ENCODE assay signal across 8 mouse cellular contexts in the genomic region with DNA sequence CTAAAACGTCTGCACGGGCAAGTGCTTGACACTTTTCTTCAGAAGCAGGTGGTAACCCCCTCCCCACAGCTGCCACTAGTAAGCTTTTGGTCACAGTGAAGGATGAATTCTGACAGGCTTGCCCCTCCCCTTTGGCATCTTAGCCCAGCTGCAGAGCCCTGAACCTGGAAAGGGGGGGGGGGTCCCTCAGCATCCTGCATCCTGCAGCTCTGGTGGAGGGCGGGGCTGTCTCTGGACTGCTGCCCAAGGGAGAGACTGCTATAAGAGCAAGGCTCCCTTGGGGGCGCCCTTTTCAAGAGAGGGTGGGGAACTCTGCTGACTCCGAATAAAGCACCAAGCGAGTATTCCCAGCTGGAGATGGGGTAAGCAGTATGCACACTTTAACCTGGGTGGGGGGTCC.
DNase-seq lines count a peak whose midpoint lies in the region; ATAC-seq and TF ChIP-seq lines count a peak whose summit lies in the region.

No protein-coding gene starts in this region.

- WGBS in limb, embryonic 13.5 days: 16% methylated on average over 6 of the region's 6 CpGs
- WGBS in stomach, postnatal 0 days: 14% methylated on average over 5 of the region's 6 CpGs
- WGBS in liver, embryonic 11.5 days: 26% methylated on average over 5 of the region's 6 CpGs

- no peaks in the 10 kb centered on the region for H3K4me1 ChIP-seq in limb, embryonic 13.5 days
- no peaks in the 10 kb centered on the region for H3K4me1 ChIP-seq in stomach, postnatal 0 days (replicated peaks; ENCODE audit: control insufficient read depth, insufficient read depth)
- no peaks in the 10 kb centered on the region for H3K4me1 ChIP-seq in liver, embryonic 11.5 days (replicated peaks; ENCODE audit: control insufficient read depth, insufficient read depth, low read length)

- no peaks in the 10 kb centered on the region for H3K36me3 ChIP-seq in limb, embryonic 13.5 days
- no peaks in the 10 kb centered on the region for H3K36me3 ChIP-seq in stomach, postnatal 0 days (ENCODE audit: control insufficient read depth, insufficient read depth, low read length)
- no peaks in the 10 kb centered on the region for H3K36me3 ChIP-seq in liver, embryonic 11.5 days (ENCODE audit: control insufficient read depth, insufficient read depth, low read length)

- ATAC-seq in limb, embryonic 13.5 days (ENCODE audit: low FRiP score, low read depth): 0 out of 2 replicates have a peak, but pooled peaks have one; percentile 5
- no peak for ATAC-seq in stomach, postnatal 0 days (ENCODE audit: low FRiP score, low TSS enrichment)
- no peak for ATAC-seq in liver, embryonic 11.5 days (replicated peaks; ENCODE audit: low FRiP score)

- no peak overlapping the region for H3K4me2 ChIP-seq in limb, embryonic 13.5 days (replicated peaks)
- no peak overlapping the region for H3K4me2 ChIP-seq in stomach, postnatal 0 days (replicated peaks; ENCODE audit: low read depth)
- no peak overlapping the region for H3K4me2 ChIP-seq in liver, embryonic 11.5 days

- TF ChIP-seq EP300 in stomach, postnatal 0 days (optimal IDR thresholded peaks at IDR 0.05): no peak

- H3K4me3 ChIP-seq in limb, embryonic 13.5 days: no peak overlapping the region
- no peak overlapping the region for H3K4me3 ChIP-seq in stomach, postnatal 0 days (ENCODE audit: low read depth, low read length)
- no peak overlapping the region for H3K4me3 ChIP-seq in liver, embryonic 11.5 days (ENCODE audit: low read depth, low read length)

- peak; percentile 24 for TF ChIP-seq CTCF in stomach, postnatal 0 days (IDR thresholded peaks at IDR 0.05; ENCODE audit: low read depth)

- no peak overlapping the region for H3K27ac ChIP-seq in limb, embryonic 13.5 days
- H3K27ac ChIP-seq in stomach, postnatal 0 days (replicated peaks): no peak overlapping the region
- no peak overlapping the region for H3K27ac ChIP-seq in liver, embryonic 11.5 days (ENCODE audit: low read depth, low read length)

- H3K9me3 ChIP-seq in limb, embryonic 13.5 days: no peaks in the 10 kb centered on the region
- H3K9me3 ChIP-seq in stomach, postnatal 0 days (ENCODE audit: control insufficient read depth, low read length): no peaks in the 10 kb centered on the region
- H3K9me3 ChIP-seq in liver, embryonic 11.5 days (ENCODE audit: control insufficient read depth, low read length): no peaks in the 10 kb centered on the region

- no peak overlapping the region for H3K9ac ChIP-seq in limb, embryonic 13.5 days
- no peak overlapping the region for H3K9ac ChIP-seq in stomach, postnatal 0 days (ENCODE audit: low read length)
- no peak overlapping the region for H3K9ac ChIP-seq in liver, embryonic 11.5 days (ENCODE audit: low read depth, low read length)

- peaks cover 90% of the 10 kb centered on the region for H3K27me3 ChIP-seq in limb, embryonic 13.5 days
- no peaks in the 10 kb centered on the region for H3K27me3 ChIP-seq in stomach, postnatal 0 days (ENCODE audit: control insufficient read depth, insufficient read depth, low read length)
- peaks cover 69% of the 10 kb centered on the region for H3K27me3 ChIP-seq in liver, embryonic 11.5 days (replicated peaks; ENCODE audit: control insufficient read depth, insufficient read depth, low read length)

- peak; percentile 33 to 72 for DNase-seq in cerebellum, postnatal 14 days
- DNase-seq in cerebellum, adult 9-10 months: no peak
- peak; percentile 20 to 31 for DNase-seq in lung, postnatal 4 days
- DNase-seq in lung, postnatal 14 days: no peak
- DNase-seq in stomach, postnatal 0 days (ENCODE audit: low spot score): peak; percentile 31
- DNase-seq in liver, embryonic 11.5 days (ENCODE audit: low spot score): no peak
- DNase-seq in cerebellum, adult 8-10 months: no peak

Comparison
In these comparisons a context has a peak if more than half of its experiments do, and no peak if none do; other contexts are left out.
1. DNase-seq: peak in cerebellum, postnatal 14 days (2 of 2), lung, postnatal 4 days (2 of 2) and stomach, postnatal 0 days (single experiment); none in cerebellum, adult 9-10 months (single experiment), lung, postnatal 14 days (single experiment), liver, embryonic 11.5 days (single experiment) and cerebellum, adult 8-10 months (single experiment).